Mouse (Mus musculus) retina, adult 2 months (tissue): ENCODE data around the gene Arhgap15.

Experiments
- DNase-seq: peaks from one replicate; pipeline ENCODE4 v3.0.0-alpha.2; 2012; ENCODE audit warnings: low read depth, low spot score

The Arhgap15 gene

DNA sequence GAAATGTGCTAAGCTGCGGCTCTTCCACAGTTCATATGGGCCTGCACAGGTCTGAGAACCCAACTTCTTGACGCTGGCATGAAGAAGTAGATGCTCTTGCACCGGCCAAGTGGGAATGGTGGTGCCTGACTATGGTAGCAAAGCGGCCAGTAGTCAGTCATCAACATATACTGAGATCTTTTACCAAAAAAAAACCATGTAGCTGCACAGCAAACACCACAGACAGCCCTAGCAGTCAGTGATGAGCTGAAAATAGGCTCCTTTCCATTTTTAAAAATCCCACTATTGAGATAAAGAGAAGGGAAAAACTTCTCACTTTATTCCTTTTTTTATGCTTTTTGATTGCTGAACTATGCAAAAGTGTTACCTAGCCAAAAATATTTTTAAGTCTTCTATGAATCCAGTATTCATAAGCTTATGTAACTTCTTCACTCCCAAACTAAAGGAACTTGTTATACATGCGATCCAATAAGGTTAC lies 175.3 kb downstream of the Arhgap15 start:
- no peak for DNase-seq

DNA sequence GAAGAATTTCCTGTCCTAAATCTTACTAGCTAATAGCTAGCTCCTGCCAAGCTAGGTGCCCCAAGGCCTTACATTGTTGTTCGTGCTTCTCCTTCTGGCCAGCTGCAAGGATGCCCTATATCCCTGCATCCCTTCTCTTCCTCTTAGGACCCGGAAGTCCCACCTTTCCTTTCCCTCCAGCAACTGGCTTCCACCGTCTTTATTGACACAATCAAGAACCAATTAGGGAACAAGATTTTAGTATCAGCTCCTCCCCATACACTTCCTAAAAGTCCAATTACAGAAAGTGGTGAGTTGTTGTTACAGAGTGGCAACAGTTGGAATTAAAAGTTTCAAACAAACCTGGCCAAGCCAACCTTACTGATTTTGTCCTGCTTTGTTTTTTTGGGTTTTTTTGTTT lies 183.1 kb downstream of the Arhgap15 start:
- no peak for DNase-seq

DNA sequence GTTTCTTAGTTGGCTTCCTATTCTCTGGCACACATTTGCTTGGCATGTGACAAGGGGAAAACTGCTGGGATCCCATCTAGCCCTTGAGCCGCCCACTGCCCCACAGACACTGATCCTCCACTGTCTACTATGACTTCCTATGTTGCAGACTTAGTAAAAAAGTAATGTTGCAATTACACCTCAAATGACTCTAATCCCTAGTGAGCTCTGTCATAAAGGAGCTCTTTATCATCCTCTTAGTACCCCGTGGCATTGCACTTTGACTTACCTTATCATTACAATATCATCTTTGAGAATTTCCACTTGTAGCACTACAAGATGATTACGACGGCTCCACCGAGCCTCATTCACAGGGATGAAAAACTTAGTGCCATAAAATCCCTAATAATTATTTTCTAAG lies 190.6 kb downstream of the Arhgap15 start:
- no peak for DNase-seq

- no peak for DNase-seq
These were observed 197.1 kb downstream of the Arhgap15 start for GRCm38 (mm10) chr2:43945679-43946078.

GRCm38 (mm10) chr2:43949775-43950492 lies 201.3 kb downstream of the Arhgap15 start:
- no peak for DNase-seq

DNA sequence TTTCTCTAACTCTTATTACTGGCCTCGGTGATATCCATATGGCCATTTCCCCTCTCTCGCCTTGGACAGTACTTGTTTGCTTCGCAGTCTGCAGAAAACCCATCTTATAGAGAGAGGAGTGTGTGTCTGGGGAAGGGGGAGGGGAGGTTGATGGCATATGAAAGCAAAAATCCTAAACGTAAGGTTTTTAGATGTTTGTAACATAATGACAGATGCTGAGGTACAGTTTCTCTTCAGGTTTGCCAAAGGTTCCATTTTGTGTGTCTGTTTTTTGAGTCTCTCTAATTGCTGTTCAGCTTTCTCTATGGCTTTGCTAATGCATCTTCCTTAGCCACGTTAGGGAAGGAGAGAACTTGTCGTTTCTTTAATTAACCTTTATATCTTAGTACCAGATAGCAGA lies 202.1 kb downstream of the Arhgap15 start:
- no peak for DNase-seq

- no peak for DNase-seq
These were observed 210.6 kb downstream of the Arhgap15 start for GRCm38 (mm10) chr2:43959189-43959588.

- DNase-seq = no peak
These were observed 213.8 kb downstream of the Arhgap15 start for GRCm38 (mm10) chr2:43962466-43962865.

GRCm38 (mm10) chr2:43968581-43968980 lies 220.0 kb downstream of the Arhgap15 start:
- DNase-seq = no peak

DNA sequence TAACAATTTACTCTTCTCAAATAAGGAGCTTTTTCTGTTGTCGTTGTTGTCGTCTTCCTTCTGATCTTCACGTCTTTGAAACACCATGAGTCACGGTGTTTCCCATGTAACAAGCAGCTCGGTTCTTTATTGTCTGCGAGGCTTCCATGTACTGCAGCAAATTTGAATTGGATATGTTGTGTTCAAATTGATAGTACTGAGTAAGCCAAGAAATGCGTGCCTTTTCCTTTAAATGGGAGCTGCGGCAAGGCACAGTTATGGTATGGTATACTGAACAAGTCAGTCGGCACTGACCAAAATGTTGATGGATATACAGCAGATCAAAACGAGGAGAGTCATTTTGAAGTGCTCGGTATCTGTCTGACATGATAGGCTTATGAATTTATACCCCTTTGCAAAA lies 229.1 kb downstream of the Arhgap15 start:
- DNase-seq = no peak

GRCm38 (mm10) chr2:43978177-43979013 lies 229.8 kb downstream of the Arhgap15 start:
- DNase-seq = no peak

GRCm38 (mm10) chr2:43986066-43986465 lies 237.4 kb downstream of the Arhgap15 start:
- no peak for DNase-seq

GRCm38 (mm10) chr2:43987919-43988318 lies 239.3 kb downstream of the Arhgap15 start:
- DNase-seq = no peak

- peak; percentile 36 for DNase-seq
These were observed 241.2 kb downstream of the Arhgap15 start for GRCm38 (mm10) chr2:43989850-43990249.

GRCm38 (mm10) chr2:43992510-43992909 lies 243.9 kb downstream of the Arhgap15 start:
- DNase-seq = no peak

GRCm38 (mm10) chr2:44002454-44002853 lies 253.8 kb downstream of the Arhgap15 start:
- no peak for DNase-seq

GRCm38 (mm10) chr2:44010249-44010648 lies 261.6 kb downstream of the Arhgap15 start:
- no peak for DNase-seq

DNA sequence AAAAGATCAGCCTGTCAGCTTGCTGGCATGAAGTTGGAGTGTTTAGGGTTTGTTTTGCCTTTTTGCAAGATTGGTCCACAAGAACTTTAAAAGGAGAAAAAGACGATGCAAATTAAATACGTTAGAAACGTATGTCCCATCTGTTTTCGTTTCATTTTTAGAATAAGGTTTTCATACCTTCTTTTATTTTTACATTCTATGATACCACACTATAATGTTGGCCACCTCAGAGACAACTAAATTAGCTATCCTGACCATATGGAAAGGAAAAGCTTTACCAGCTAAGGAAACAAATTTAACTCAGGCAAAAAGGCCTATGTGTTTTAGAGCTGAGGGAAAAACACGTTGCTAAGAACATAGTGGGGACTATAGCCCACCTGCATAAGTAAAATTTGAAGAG lies 264.8 kb downstream of the Arhgap15 start:
- DNase-seq = no peak

DNA sequence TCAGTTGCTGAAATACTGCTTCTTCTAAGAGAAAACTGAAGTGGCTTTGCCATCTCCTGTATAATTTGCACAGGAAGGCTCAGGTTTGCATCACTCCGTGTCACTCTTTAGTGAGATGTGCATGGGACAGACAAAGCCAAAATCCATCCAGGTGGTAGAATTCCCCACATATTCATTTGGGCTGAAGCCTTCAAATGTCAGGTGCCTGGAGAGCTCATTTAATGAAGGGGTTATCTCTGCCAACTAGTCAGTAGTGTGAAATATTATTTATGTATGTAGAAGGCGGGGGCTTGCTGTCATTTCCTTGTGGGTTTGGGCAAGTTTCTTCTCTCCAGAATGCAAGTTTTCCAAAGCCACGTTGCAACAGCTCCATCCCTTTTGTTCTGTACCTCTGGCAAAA lies 268.1 kb downstream of the Arhgap15 start:
- DNase-seq = no peak

DNA sequence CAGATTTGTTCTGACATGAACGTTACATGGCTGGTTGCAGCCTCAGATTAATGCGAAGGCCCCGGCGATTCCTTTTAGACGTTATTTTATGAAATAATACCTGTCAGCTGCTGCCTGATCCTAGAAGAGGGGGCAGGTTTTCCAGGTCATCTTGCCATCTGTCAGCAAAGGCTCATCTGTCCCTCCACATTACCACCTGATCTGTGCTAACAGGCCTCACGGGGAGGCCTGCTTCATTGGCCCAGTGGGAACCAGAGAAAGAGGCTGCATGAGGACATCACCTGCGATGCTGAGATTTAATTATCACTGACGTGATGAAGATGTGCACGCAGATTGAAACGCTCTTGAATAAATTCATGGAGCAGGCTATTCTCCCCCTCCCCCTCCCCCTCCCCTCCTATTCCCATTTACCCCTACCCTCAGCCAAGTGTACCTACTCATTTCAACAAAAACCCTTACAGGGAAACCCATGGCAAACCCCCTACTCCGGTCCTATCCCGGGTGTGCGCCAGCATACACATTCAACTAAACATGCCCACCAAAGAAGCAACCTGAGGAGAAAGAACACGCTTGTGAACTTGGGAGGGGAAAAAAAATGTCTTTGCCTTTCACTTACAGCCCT lies 268.9 kb downstream of the Arhgap15 start:
- DNase-seq = peak; percentile 15

DNA sequence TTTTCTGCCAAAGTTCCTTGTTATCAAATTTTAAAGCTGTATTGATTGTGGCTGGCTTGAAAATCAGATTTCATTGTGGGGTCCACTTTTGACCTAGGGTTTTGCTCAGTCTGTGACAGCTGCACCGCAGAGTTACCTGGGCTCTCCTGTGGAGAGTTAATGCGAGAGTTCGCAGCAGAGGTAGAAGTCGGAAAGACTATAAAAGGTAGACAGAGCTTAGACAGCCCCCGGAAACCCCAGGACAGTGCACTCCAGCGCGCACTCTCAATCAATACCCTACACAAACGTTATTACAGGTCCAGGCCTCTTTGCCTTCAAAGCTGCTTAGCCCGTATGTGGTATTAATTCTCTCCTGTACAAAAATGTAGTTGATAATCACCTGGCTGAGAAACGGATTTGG lies 269.4 kb downstream of the Arhgap15 start:
- no peak for DNase-seq

GRCm38 (mm10) chr2:44024704-44025103 lies 276.1 kb downstream of the Arhgap15 start:
- DNase-seq = no peak
